16 mouse cellular contexts compared by ENCODE assay signal in the genomic region with DNA sequence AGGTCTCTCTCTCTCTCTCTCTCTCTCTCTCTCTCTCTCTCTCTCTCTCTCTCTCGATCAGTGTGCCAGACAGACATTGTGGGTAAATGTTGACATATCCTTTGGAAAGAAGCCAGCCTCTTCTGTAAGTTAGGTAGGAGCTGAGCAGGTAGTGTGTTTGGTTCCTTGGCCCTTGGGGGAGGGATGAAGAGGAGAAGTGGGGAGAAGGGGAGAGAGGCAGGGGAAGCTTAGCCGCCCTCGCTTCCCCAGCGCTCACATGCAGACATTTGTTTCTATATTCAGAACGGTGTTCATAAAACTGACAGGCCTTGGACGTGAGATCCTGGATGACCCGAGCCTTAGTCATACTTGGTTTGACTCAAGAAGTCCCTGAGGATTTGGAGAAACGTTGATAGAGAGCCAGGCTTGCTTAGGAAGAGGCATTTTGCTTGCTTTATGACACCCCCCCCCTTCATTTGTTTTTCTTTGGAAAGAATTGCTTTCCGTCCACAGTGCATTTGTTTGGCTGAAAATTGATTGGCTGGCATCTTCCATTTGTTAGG.
"Had no signal": no experiment of that assay in that cellular context is flagged by ENCODE, and none has a peak within 500 bp of the region (broad histone marks: within the 10 kb centered on the region; RNA-seq: fewer than 3 reads in every experiment).

No protein-coding gene starts in this region.

- H3K4me1 ChIP-seq: liver, embryonic 12.5 days had no signal

- H3K9me3 ChIP-seq: limb, embryonic 15.5 days; liver, embryonic 12.5 days; lung, embryonic 15.5 days; midbrain, embryonic 12.5 days; neural tube, embryonic 12.5 days; stomach, embryonic 15.5 days had no signal

- H3K4me2 ChIP-seq: limb, embryonic 15.5 days; liver, embryonic 12.5 days; lung, embryonic 15.5 days; midbrain, embryonic 12.5 days; neural tube, embryonic 12.5 days; stomach, embryonic 15.5 days had no signal

- H3K36me3 ChIP-seq: limb, embryonic 15.5 days; liver, embryonic 12.5 days; lung, embryonic 15.5 days; midbrain, embryonic 12.5 days; neural tube, embryonic 12.5 days; stomach, embryonic 15.5 days had no signal

- ATAC-seq: liver, embryonic 12.5 days; midbrain, embryonic 16.5 days had no signal

- H3K9ac ChIP-seq: limb, embryonic 15.5 days; liver, embryonic 12.5 days; lung, embryonic 15.5 days; midbrain, embryonic 12.5 days; neural tube, embryonic 12.5 days; stomach, embryonic 15.5 days had no signal

- H3K27me3 ChIP-seq: neural tube, embryonic 12.5 days; stomach, embryonic 15.5 days had no signal

- H3K27ac ChIP-seq: limb, embryonic 15.5 days; liver, embryonic 12.5 days; lung, embryonic 15.5 days; midbrain, embryonic 12.5 days; neural tube, embryonic 12.5 days; stomach, embryonic 15.5 days had no signal

- H3K4me3 ChIP-seq: limb, embryonic 15.5 days; liver, embryonic 12.5 days; lung, embryonic 15.5 days; midbrain, embryonic 12.5 days; neural tube, embryonic 12.5 days; stomach, embryonic 15.5 days had no signal

- DNase-seq: kidney, adult 18-20 months; kidney, postnatal 14 days; layer of hippocampus, adult 9-11 months; layer of hippocampus, postnatal 36 days; lung, postnatal 14 days; retina, postnatal 1 day; right cerebral cortex, postnatal 14 days; thymus, adult 2 months; thymus, postnatal 25 days had no signal
